ENCODE assay signal across 14 mouse cellular contexts in genomic region chr12:86336209-86336608, GRCm38 (mm10). TPM values are rescaled to one million over a fixed set of nuclear protein-coding genes. Genes with fewer than 3 reads are reported as not detected.
DNase-seq lines count a peak whose midpoint lies in the region; ATAC-seq and TF ChIP-seq lines count a peak whose summit lies in the region.
"Had no signal": no experiment of that assay in that cellular context is flagged by ENCODE, and none has a peak within 500 bp of the region (broad histone marks: within the 10 kb centered on the region; RNA-seq: fewer than 3 reads in every experiment).

No protein-coding gene starts in this region.

- no peak for DNase-seq in testis, postnatal 14 days (ENCODE audit: low spot score)
- DNase-seq in Patski (ENCODE audit: low read depth, low spot score), result no peak
- no peak for DNase-seq in limb, embryonic 10.5 days (ENCODE audit: low spot score)
- DNase-seq in adrenal gland, postnatal 25 days, result no peak
- no peak for DNase-seq in urinary bladder, adult 2 months (ENCODE audit: low spot score)
- DNase-seq: gastrocnemius, postnatal 10 days; kidney, postnatal 36 days; midbrain, embryonic 14.5 days had no signal

- ATAC-seq in hindbrain, embryonic 15.5 days (ENCODE audit: low FRiP score, low read depth), result no peak
- ATAC-seq in hindbrain, embryonic 16.5 days, result no peak
- ATAC-seq in Patski, result no peak

- H3K36me3 ChIP-seq in hindbrain, embryonic 15.5 days, result no peaks in the 10 kb centered on the region
- no peaks in the 10 kb centered on the region for H3K36me3 ChIP-seq in hindbrain, embryonic 16.5 days (ENCODE audit: control insufficient read depth, insufficient read depth, low read length)
- H3K36me3 ChIP-seq in testis, adult 2 months (ENCODE audit: control insufficient read depth, insufficient read depth, low read length), result no peaks in the 10 kb centered on the region
- H3K36me3 ChIP-seq in limb, embryonic 10.5 days, result no peaks in the 10 kb centered on the region
- H3K36me3 ChIP-seq: heart, embryonic 13.5 days; limb, embryonic 15.5 days had no signal

- in situ Hi-C loops in Patski (cut with MboI; ENCODE audit: low pct_unique_long_range_greater_than_20kb), result no loop called here

- CTCF ChIA-PET in Patski (lab: Charles Lee), result no interaction called here

- 95% methylated on average over 3 of the region's 3 CpGs for WGBS in hindbrain, embryonic 15.5 days
- WGBS in hindbrain, embryonic 16.5 days, result 97% methylated on average over 3 of the region's 3 CpGs
- 92% methylated on average over 3 of the region's 3 CpGs for WGBS in limb, embryonic 10.5 days

- POLR2A ChIA-PET in Patski (lab: Charles Lee), result no interaction called here

- no peak overlapping the region for H3K9ac ChIP-seq in hindbrain, embryonic 15.5 days
- no peak overlapping the region for H3K9ac ChIP-seq in hindbrain, embryonic 16.5 days (ENCODE audit: low read depth, low read length)
- H3K9ac ChIP-seq: heart, embryonic 13.5 days; limb, embryonic 15.5 days had no signal

- no peak for TF ChIP-seq POLR2A in testis, adult 2 months (IDR thresholded peaks at IDR 0.05; ENCODE audit: control insufficient read depth, low read depth, low read length)

- H3K9me3 ChIP-seq in hindbrain, embryonic 15.5 days, result no peaks in the 10 kb centered on the region
- no peaks in the 10 kb centered on the region for H3K9me3 ChIP-seq in hindbrain, embryonic 16.5 days (ENCODE audit: control insufficient read depth, low read length)
- no peaks in the 10 kb centered on the region for H3K9me3 ChIP-seq in limb, embryonic 10.5 days (replicated peaks)
- H3K9me3 ChIP-seq: limb, embryonic 15.5 days had no signal

- TF ChIP-seq CTCF in testis, adult 2 months (IDR thresholded peaks at IDR 0.05; ENCODE audit: control insufficient read depth, insufficient read depth, insufficient replicate concordance, low read depth, low read length), result peak; percentile 17; the same call in 1 of the 2 replicates
- peak; percentile 25 for TF ChIP-seq CTCF in Patski (IDR thresholded peaks at IDR 0.05)

- peaks cover 3% of the 10 kb centered on the region; the same call in 1 of the 2 replicates for H3K27me3 ChIP-seq in hindbrain, embryonic 15.5 days
- H3K27me3 ChIP-seq in hindbrain, embryonic 16.5 days (replicated peaks; ENCODE audit: control insufficient read depth, insufficient read depth, low read length), result no peaks in the 10 kb centered on the region
- H3K27me3 ChIP-seq in testis, adult 2 months (ENCODE audit: control insufficient read depth, insufficient read depth, low read length), result no peaks in the 10 kb centered on the region
- H3K27me3 ChIP-seq in Patski, result peaks cover 19% of the 10 kb centered on the region
- H3K27me3 ChIP-seq in limb, embryonic 10.5 days (ENCODE audit: low read depth, poor library complexity, severe bottlenecking), result 0 out of 2 replicates have a peak, but pooled peaks cover 4% of the 10 kb centered on the region
- H3K27me3 ChIP-seq: heart, embryonic 13.5 days; limb, embryonic 15.5 days had no signal

- H3K4me2 ChIP-seq in hindbrain, embryonic 15.5 days, result no peak overlapping the region
- no peak overlapping the region for H3K4me2 ChIP-seq in hindbrain, embryonic 16.5 days (ENCODE audit: low read length)
- H3K4me2 ChIP-seq: heart, embryonic 13.5 days; limb, embryonic 15.5 days had no signal

- H3K4me3 ChIP-seq in hindbrain, embryonic 15.5 days, result no peak overlapping the region
- H3K4me3 ChIP-seq in hindbrain, embryonic 16.5 days (ENCODE audit: low read length), result no peak overlapping the region
- no peak overlapping the region for H3K4me3 ChIP-seq in testis, adult 2 months (ENCODE audit: control insufficient read depth, low read depth, low read length)
- no peak overlapping the region for H3K4me3 ChIP-seq in limb, embryonic 10.5 days
- H3K4me3 ChIP-seq: heart, embryonic 13.5 days; limb, embryonic 15.5 days had no signal

- 0 out of 2 replicates have a peak overlapping the region, but pooled peaks have one; percentile 24 for H3K27ac ChIP-seq in hindbrain, embryonic 15.5 days (replicated peaks)
- H3K27ac ChIP-seq in hindbrain, embryonic 16.5 days (ENCODE audit: low read depth, low read length), result no peak overlapping the region
- H3K27ac ChIP-seq in testis, adult 2 months (ENCODE audit: control insufficient read depth, insufficient read depth, low read depth, low read length), result no peak overlapping the region
- peak overlapping the region; percentile 37; the same call in 1 of the 2 replicates for H3K27ac ChIP-seq in limb, embryonic 10.5 days
- H3K27ac ChIP-seq: heart, embryonic 13.5 days; limb, embryonic 15.5 days had no signal

- peaks cover 9% of the 10 kb centered on the region for H3K4me1 ChIP-seq in hindbrain, embryonic 15.5 days (replicated peaks)
- 0 out of 2 replicates have a peak, but pooled peaks cover 3% of the 10 kb centered on the region for H3K4me1 ChIP-seq in hindbrain, embryonic 16.5 days (ENCODE audit: control insufficient read depth, insufficient read depth, low read depth, low read length)
- H3K4me1 ChIP-seq in testis, adult 2 months (ENCODE audit: control insufficient read depth, insufficient read depth, low read length), result no peaks in the 10 kb centered on the region
- H3K4me1 ChIP-seq in limb, embryonic 10.5 days, result peaks cover 16% of the 10 kb centered on the region
- H3K4me1 ChIP-seq: limb, embryonic 15.5 days had no signal

RNA-seq across cellular contexts. Expression of gene Esrrb, which starts 24.7 kb away (rescaled TPM):
- polyA plus RNA-seq in hindbrain, embryonic 15.5 days (2015; fragmentation: Nextera tagmentation; extraction: Ambion mirVana), result 4.8 and 7.2 TPM in 2 replicates
- 5.2 and 7.0 TPM in 2 replicates for polyA plus RNA-seq in hindbrain, embryonic 16.5 days (2015; fragmentation: Nextera tagmentation; extraction: Ambion mirVana)
- polyA plus RNA-seq in testis, adult 2 months (2012; rRNA removed), result 6.3 and 10.3 TPM in 2 replicates
- polyA plus RNA-seq in Patski (2021), result 0.45 TPM
- polyA plus RNA-seq in limb, embryonic 10.5 days (2016; fragmentation: Nextera tagmentation; extraction: Ambion mirVana), result 0.06 and 0.15 TPM in 2 replicates
- total RNA-seq in adrenal gland, postnatal 25 days (2021), result 0.06 TPM in 1 of 2 replicates, not detected in the other
- polyA plus RNA-seq in urinary bladder, adult 2 months (2012; rRNA removed), result 0.01 and 0.04 TPM in 2 replicates
- total RNA-seq: CH12.LX had no signal

Comparison
In these comparisons a context has a peak if more than half of its experiments do, and no peak if none do; other contexts are left out.
1. H3K27ac ChIP-seq: peak in hindbrain, embryonic 15.5 days (single experiment) and limb, embryonic 10.5 days (single experiment); none in hindbrain, embryonic 16.5 days (single experiment) and testis, adult 2 months (single experiment).